In genomic region chr13:43183248-43184055, GRCm38 (mm10) we compare ENCODE assay signal across 8 mouse cellular contexts. TPM values are rescaled to one million over a fixed set of nuclear protein-coding genes. Genes with fewer than 3 reads are reported as not detected.
A peak's percentile ranks its signal among the peaks of the same experiment; 100 is the strongest.
DNase-seq lines count a peak whose midpoint lies in the region; ATAC-seq lines count a peak whose summit lies in the region.

No protein-coding gene starts in this region.

- peak overlapping the region; percentile 63 for H3K9ac ChIP-seq in heart, embryonic 14.5 days (ENCODE audit: low read length)
- peak overlapping the region; percentile 34; the same call in 1 of the 2 replicates for H3K9ac ChIP-seq in midbrain, embryonic 12.5 days (replicated peaks)

- WGBS in heart, embryonic 14.5 days: 52% methylated on average over 8 of the region's 8 CpGs
- WGBS in hindbrain, embryonic 10.5 days: 70% methylated on average over 8 of the region's 8 CpGs
- 45% methylated on average over 8 of the region's 8 CpGs for WGBS in midbrain, embryonic 12.5 days

- peak overlapping the region; percentile 14 to 29; a peak in 3 of 4 replicates for H3K4me3 ChIP-seq in heart, embryonic 14.5 days (ENCODE audit: control insufficient read depth in 1 of 2, insufficient read depth in 1 of 2, low read depth in 1 of 2, low read length in 2 of 2)
- peak overlapping the region; percentile 39 for H3K4me3 ChIP-seq in hindbrain, embryonic 10.5 days
- H3K4me3 ChIP-seq in midbrain, embryonic 12.5 days: peak overlapping the region; percentile 32

- H3K27ac ChIP-seq in heart, embryonic 14.5 days (replicated peaks in 1 of 2; ENCODE audit: control insufficient read depth in 1 of 2, insufficient read depth in 1 of 2, low read depth in 2 of 2, low read length in 2 of 2): no peak overlapping the region; a peak in 1 of 4 replicates
- peak overlapping the region; percentile 45; the same call in 1 of the 2 replicates for H3K27ac ChIP-seq in hindbrain, embryonic 10.5 days
- no peak overlapping the region for H3K27ac ChIP-seq in midbrain, embryonic 12.5 days (replicated peaks)

- no peak for ATAC-seq in heart, embryonic 14.5 days (ENCODE audit: insufficient number of reproducible peaks, insufficient read depth, low FRiP score, low read depth)
- no peak for ATAC-seq in midbrain, embryonic 12.5 days (ENCODE audit: low FRiP score, low read depth)
- no peak for ATAC-seq in megakaryocyte-erythroid progenitor cell, adult 5-6 weeks (replicated peaks; ENCODE audit: low FRiP score, low TSS enrichment, poor library complexity, severe bottlenecking)

- H3K36me3 ChIP-seq in heart, embryonic 14.5 days (ENCODE audit: control insufficient read depth, insufficient read depth, low read length): no peaks in the 10 kb centered on the region
- H3K36me3 ChIP-seq in hindbrain, embryonic 10.5 days: no peaks in the 10 kb centered on the region
- no peaks in the 10 kb centered on the region for H3K36me3 ChIP-seq in midbrain, embryonic 12.5 days

- H3K4me1 ChIP-seq in heart, embryonic 14.5 days (ENCODE audit: control insufficient read depth in 2 of 2, insufficient read depth in 2 of 2, low read length in 2 of 2): peaks cover 7 to 13% of the 10 kb centered on the region in 2 experiments; a peak in 3 of 4 replicates
- peaks cover 22% of the 10 kb centered on the region for H3K4me1 ChIP-seq in hindbrain, embryonic 10.5 days (replicated peaks)
- H3K4me1 ChIP-seq in midbrain, embryonic 12.5 days: peaks cover 16% of the 10 kb centered on the region

- no peak for DNase-seq in heart, adult 8-10 months (ENCODE audit: low spot score)
- DNase-seq in Muller cell, postnatal 12 days (ENCODE audit: inconsistent ontology term): peak; percentile 40
- no peak for DNase-seq in hindbrain, embryonic 10.5 days (ENCODE audit: low spot score)
- DNase-seq in layer of hippocampus, postnatal 25 days (ENCODE audit: extremely low spot score in 1 of 2, low spot score in 1 of 2): no peak
- no peak for DNase-seq in kidney, postnatal 4 days

- peak overlapping the region; percentile 65 for H3K4me2 ChIP-seq in heart, embryonic 14.5 days (ENCODE audit: low read length)
- peak overlapping the region; percentile 52 for H3K4me2 ChIP-seq in midbrain, embryonic 12.5 days (replicated peaks)

- H3K27me3 ChIP-seq in heart, embryonic 14.5 days (ENCODE audit: control insufficient read depth, insufficient read depth, low read length): peaks cover 4% of the 10 kb centered on the region; the same call in 1 of the 2 replicates
- peaks cover 3% of the 10 kb centered on the region; the same call in 1 of the 2 replicates for H3K27me3 ChIP-seq in hindbrain, embryonic 10.5 days (ENCODE audit: insufficient read depth, poor library complexity, severe bottlenecking)
- H3K27me3 ChIP-seq in midbrain, embryonic 12.5 days: peaks cover 14% of the 10 kb centered on the region

- H3K9me3 ChIP-seq in heart, embryonic 14.5 days (ENCODE audit: control insufficient read depth, low read length): 0 out of 2 replicates have a peak, but pooled peaks cover 2% of the 10 kb centered on the region
- 0 out of 2 replicates have a peak, but pooled peaks cover 2% of the 10 kb centered on the region for H3K9me3 ChIP-seq in hindbrain, embryonic 10.5 days
- H3K9me3 ChIP-seq in midbrain, embryonic 12.5 days: no peaks in the 10 kb centered on the region; the same call in 1 of the 2 replicates

RNA-seq across cellular contexts. Expression of gene Tbc1d7, which starts 12.2 kb away (rescaled TPM):
- polyA plus RNA-seq in heart, embryonic 14.5 days (2014; fragmentation: Nextera tagmentation; extraction: Ambion mirVana): 70.5 and 78.1 TPM in 2 replicates
- 10 to 100 TPM; 30.4 to 34.8 (median 33.0) TPM for total RNA-seq in heart, adult 8-10 months (2022)
- 62.8 and 73.2 TPM in 2 replicates for polyA plus RNA-seq in hindbrain, embryonic 10.5 days (2016; fragmentation: Nextera tagmentation; extraction: Ambion mirVana)
- 76.7 and 80.2 TPM in 2 replicates for polyA plus RNA-seq in midbrain, embryonic 12.5 days (2016; fragmentation: Nextera tagmentation; extraction: Ambion mirVana)
- total RNA-seq in layer of hippocampus, postnatal 25 days (2021): 10 to 100 TPM; 32.9 to 38.8 TPM
- total RNA-seq in megakaryocyte-erythroid progenitor cell, adult 5-6 weeks (2014; fragmentation: Nextera tagmentation): 10.7 and 21.3 TPM in 2 replicates
- total RNA-seq in megakaryocyte-erythroid progenitor cell, adult 5-6 weeks (2017): 5.1 and 7.7 TPM in 2 replicates
